In the genomic region with DNA sequence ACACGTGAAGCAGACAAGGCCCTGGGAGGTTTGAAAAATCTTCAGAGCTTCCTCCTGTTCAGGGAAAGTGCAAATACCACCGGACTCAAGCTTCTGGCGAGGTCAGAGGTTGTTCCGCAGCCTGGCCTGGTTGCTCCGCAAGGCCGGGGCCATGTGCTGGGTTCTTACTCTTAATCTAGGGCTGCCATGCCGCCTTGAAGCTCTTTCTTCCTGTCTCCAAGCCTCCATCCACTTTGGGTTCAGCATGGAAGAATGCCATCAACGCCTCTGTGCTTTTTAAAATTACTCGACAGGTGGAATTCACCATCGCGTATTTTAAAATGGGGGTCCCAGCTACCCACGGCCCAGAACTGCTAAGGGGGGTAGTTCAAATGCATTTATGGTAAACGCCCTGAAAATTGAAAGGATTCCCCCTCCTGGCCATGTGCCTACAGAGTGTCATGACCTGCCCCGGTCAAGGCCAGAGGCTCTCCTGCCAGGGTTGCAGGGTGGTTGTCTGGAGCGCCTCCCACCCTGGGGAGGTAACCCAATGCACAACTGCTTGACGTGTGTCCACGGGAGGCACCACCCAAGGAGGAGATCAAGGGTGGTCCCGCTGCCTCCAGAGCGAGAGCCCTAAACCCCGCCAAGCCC, we compare ENCODE assay signal across 9 mouse cellular contexts. TPM values are rescaled to one million over a fixed set of nuclear protein-coding genes. Genes with fewer than 3 reads are reported as not detected.
DNase-seq lines count a peak whose midpoint lies in the region; ATAC-seq and TF ChIP-seq lines count a peak whose summit lies in the region.
"Had no signal": no experiment of that assay in that cellular context is flagged by ENCODE, and none has a peak within 500 bp of the region (broad histone marks: within the 10 kb centered on the region; RNA-seq: fewer than 3 reads in every experiment).

No protein-coding gene starts in this region.

- peaks cover 32% of the 10 kb centered on the region for H3K4me1 ChIP-seq in embryonic facial prominence, embryonic 13.5 days
- peaks cover 10% of the 10 kb centered on the region for H3K4me1 ChIP-seq in intestine, postnatal 0 days (replicated peaks; ENCODE audit: control insufficient read depth, insufficient read depth, low read length)

- no peak for DNase-seq in cerebellum, adult 8-10 months
- peak; percentile 23 for DNase-seq in 3134 (ENCODE audit: extremely low read depth, insufficient read length, low spot score)
- DNase-seq in urinary bladder, adult 2 months (ENCODE audit: low spot score), result no peak
- no peak for DNase-seq in right cerebral cortex, postnatal 10 days (ENCODE audit: low spot score in 2 of 2)

- peak overlapping the region; percentile 14; the same call in 1 of the 2 replicates for H3K27ac ChIP-seq in embryonic facial prominence, embryonic 13.5 days
- peak overlapping the region; percentile 81 for H3K27ac ChIP-seq in intestine, postnatal 0 days (ENCODE audit: low read depth, low read length)

- H3K36me3 ChIP-seq in embryonic facial prominence, embryonic 13.5 days, result peaks cover 11% of the 10 kb centered on the region
- peaks cover 16% of the 10 kb centered on the region for H3K36me3 ChIP-seq in intestine, postnatal 0 days (ENCODE audit: control insufficient read depth, insufficient read depth)

- peak overlapping the region; percentile 66 for H3K9ac ChIP-seq in embryonic facial prominence, embryonic 13.5 days
- no peak overlapping the region for H3K9ac ChIP-seq in intestine, postnatal 0 days (ENCODE audit: low read depth, low read length)

- 2% methylated on average over 20 of the region's 20 CpGs for WGBS in embryonic facial prominence, embryonic 13.5 days
- 3% methylated on average over 19 of the region's 20 CpGs for WGBS in intestine, postnatal 0 days

- peak overlapping the region; percentile 83 for H3K4me2 ChIP-seq in embryonic facial prominence, embryonic 13.5 days
- H3K4me2 ChIP-seq in intestine, postnatal 0 days (replicated peaks; ENCODE audit: low read depth), result peak overlapping the region; percentile 94

- H3K9me3 ChIP-seq in embryonic facial prominence, embryonic 13.5 days, result no peaks in the 10 kb centered on the region
- no peaks in the 10 kb centered on the region for H3K9me3 ChIP-seq in intestine, postnatal 0 days (ENCODE audit: control insufficient read depth)

- ATAC-seq in cerebellum, adult (ENCODE audit: insufficient number of reproducible peaks, low FRiP score, low TSS enrichment), result peak; percentile 56; the same call in 1 of the 2 replicates
- peak; percentile 56 for ATAC-seq in embryonic facial prominence, embryonic 13.5 days (ENCODE audit: insufficient number of reproducible peaks, insufficient read depth, low FRiP score, low TSS enrichment, low read depth)
- ATAC-seq in intestine, postnatal 0 days, result peak; percentile 71
- ATAC-seq in megakaryocyte, adult 5-6 weeks (ENCODE audit: poor library complexity, severe bottlenecking), result peak; percentile 40

- H3K27me3 ChIP-seq in embryonic facial prominence, embryonic 13.5 days, result no peaks in the 10 kb centered on the region
- H3K27me3 ChIP-seq in intestine, postnatal 0 days (replicated peaks; ENCODE audit: control insufficient read depth, insufficient read depth, low read length), result no peaks in the 10 kb centered on the region

- no peak for TF ChIP-seq CTCF in intestine, postnatal 0 days (IDR thresholded peaks at IDR 0.05; ENCODE audit: low read depth)

- peak overlapping the region; percentile 91 for H3K4me3 ChIP-seq in embryonic facial prominence, embryonic 13.5 days
- peak overlapping the region; percentile 69 for H3K4me3 ChIP-seq in intestine, postnatal 0 days (ENCODE audit: low read depth, low read length)

RNA-seq across cellular contexts. Expression of gene Dhcr24, which starts 0.5 kb away (rescaled TPM):
- 6.9 TPM in 2 replicates for polyA plus RNA-seq in embryonic facial prominence, embryonic 13.5 days (2015; fragmentation: Nextera tagmentation; extraction: Ambion mirVana)
- 6.5 and 7.9 TPM in 2 replicates for polyA plus RNA-seq in intestine, postnatal 0 days (2015; fragmentation: Nextera tagmentation; extraction: Ambion mirVana)
- 6.2 and 7.6 TPM in 2 replicates for total RNA-seq in megakaryocyte, adult 5-6 weeks (2015)
- 5.4 and 5.7 TPM in 2 replicates for total RNA-seq in megakaryocyte, adult 5-6 weeks (2017)
- 52.0 and 55.7 TPM in 2 replicates for polyA plus RNA-seq in urinary bladder, adult 2 months (2012; rRNA removed)

RNA-seq across cellular contexts. Expression of gene Lexm, which starts 56.7 kb away (rescaled TPM):
- not detected in 2 replicates for polyA plus RNA-seq in embryonic facial prominence, embryonic 13.5 days (2015; fragmentation: Nextera tagmentation; extraction: Ambion mirVana)
- not detected in 2 replicates for polyA plus RNA-seq in intestine, postnatal 0 days (2015; fragmentation: Nextera tagmentation; extraction: Ambion mirVana)
- not detected in 2 replicates for total RNA-seq in megakaryocyte, adult 5-6 weeks (2015)
- not detected in 2 replicates for total RNA-seq in megakaryocyte, adult 5-6 weeks (2017)
- polyA plus RNA-seq in urinary bladder, adult 2 months (2012; rRNA removed), result 0.23 and 0.37 TPM in 2 replicates
- polyA plus RNA-seq: large intestine, adult 2 months had no signal
